Mouse (Mus musculus) spleen, adult 2 months (tissue): ENCODE measurements around the gene Nefh. TPM values are rescaled to one million over a fixed set of nuclear protein-coding genes. Genes with fewer than 3 reads are reported as not detected.
A peak's percentile ranks its signal among the peaks of the same experiment; 100 is the strongest.

Experiments
- DNase-seq, 2 experiments: peaks; one replicate each; pipeline versions ENCODE4 v3.0.0 to v3.0.0-alpha.2; 2012 to 2021; ENCODE audit warnings: low spot score in 2 of 2, low read depth in 1 of 2
- H3K27ac ChIP-seq: fragments of 200-500 bp; 2 replicates; pipeline ENCODE4 v1.5.1; 2012; ENCODE audit warnings: low read length, inconsistent platforms; ENCODE audit not compliant: insufficient read depth
- H3K27me3 ChIP-seq: fragments of 200-500 bp; 2 replicates; pipeline ENCODE4 v1.6.1; 2012; ENCODE audit warnings: mild to moderate bottlenecking, moderate library complexity, low read length, inconsistent platforms; ENCODE audit not compliant: control insufficient read depth, insufficient read depth
- H3K36me3 ChIP-seq: fragments of 200-500 bp; 2 replicates; pipeline ENCODE4 v1.6.1; 2012; ENCODE audit warnings: mild to moderate bottlenecking, low read length, inconsistent platforms; ENCODE audit not compliant: control insufficient read depth, insufficient read depth
- H3K4me1 ChIP-seq: fragments of 200-500 bp; 2 replicates; pipeline ENCODE4 v1.6.1; 2011; ENCODE audit warnings: inconsistent platforms; ENCODE audit not compliant: control insufficient read depth, insufficient read depth, insufficient read length
- H3K4me3 ChIP-seq: fragments of 200-500 bp; 2 replicates; pipeline ENCODE4 v1.5.1; 2011; ENCODE audit warnings: mild to moderate bottlenecking, inconsistent platforms; ENCODE audit not compliant: insufficient read depth, insufficient read length; ENCODE audit errors: extremely low read depth
- CTCF ChIP-seq: fragments of 200-500 bp; IDR thresholded peaks from 2 replicates; pipeline ENCODE4 v1.5.1; 2011; ENCODE audit warnings: mild to moderate bottlenecking, inconsistent platforms; ENCODE audit not compliant: insufficient read depth, insufficient read length, insufficient replicate concordance; ENCODE audit errors: extremely low read depth
- POLR2A ChIP-seq: fragments of 200-500 bp; IDR thresholded peaks from 2 replicates; pipeline ENCODE4 v1.6.1; 2011; ENCODE audit warnings: low read depth, low read length, inconsistent platforms
- WGBS: fragments of 180-500 bp; shearing (Covaris S2); methylation state at CpG from one replicate; pipeline ENCODE4 v1.1.7; 2018; 5-methylcytosine and 5-hydroxymethylcytosine counted together
- polyA plus RNA-seq: library from polyadenylated mRNA; depleted of rRNA; stranded (reverse); fragments of >200 nt; gene quantifications from 2 replicates; pipeline ENCODE4 v1.2.3, GENCODE M21; 2012; rRNA removed

The Nefh gene
- polyA plus RNA-seq, 1 experiment = 0.92 TPM

DNA sequence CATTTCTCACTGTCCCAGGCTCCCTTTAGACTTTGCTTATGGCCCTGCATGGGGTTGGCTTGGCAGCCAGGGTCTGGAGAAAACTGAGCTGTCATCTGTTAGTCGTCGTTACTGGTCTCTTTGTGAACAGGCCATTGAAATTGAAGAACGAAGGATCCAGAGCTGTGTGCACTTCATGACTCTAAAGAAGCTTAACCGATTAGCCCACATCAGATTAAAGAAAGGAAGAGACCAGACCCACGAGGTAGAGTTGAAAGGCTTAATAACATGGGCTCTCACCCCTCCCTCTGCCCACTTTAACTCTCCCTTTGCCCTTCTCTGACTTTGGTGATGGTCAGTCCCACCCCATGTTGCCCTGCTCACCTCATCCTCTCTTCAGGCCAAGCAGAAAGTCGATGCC is 45.9 kb downstream of the Nefh start:
- Histone ChIP-seq H3K27ac (no peak overlapping the region), H3K27me3 (no peaks in the 10 kb centered on the region), H3K36me3 (peaks cover 28% of the 10 kb centered on the region), H3K4me3 (no peak overlapping the region), H3K4me1 (no peaks in the 10 kb centered on the region; the same call in 1 of the 2 replicates)
- 93% methylated on average over 6 of the region's 6 CpGs for WGBS
- DNase-seq = no peak
- no peak for TF ChIP-seq CTCF
- TF ChIP-seq POLR2A = no peak

DNA sequence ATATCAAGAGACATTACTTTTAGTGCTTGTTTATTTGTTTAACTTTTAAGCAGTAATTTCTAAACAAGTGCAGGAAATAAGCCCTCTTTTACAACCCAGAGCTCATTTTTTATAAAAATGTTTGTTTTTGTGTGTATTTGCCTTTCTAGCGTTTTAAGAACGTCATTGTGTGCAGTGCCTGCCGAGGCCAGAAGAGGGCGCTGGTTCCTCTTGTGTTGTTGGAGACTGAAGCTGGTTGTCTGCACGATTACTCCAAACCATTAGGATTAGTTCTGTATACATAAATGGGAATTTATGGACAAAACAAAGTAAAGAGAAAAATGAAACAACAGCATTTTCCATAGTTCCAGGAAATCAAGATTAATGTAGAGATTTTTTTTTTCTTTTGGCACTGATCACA is 47.4 kb downstream of the Nefh start:
- H3K27ac ChIP-seq = no peak overlapping the region
- H3K27me3 ChIP-seq = no peaks in the 10 kb centered on the region
- 79% methylated on average over 5 of the region's 5 CpGs for WGBS
- H3K36me3 ChIP-seq = peaks cover 25% of the 10 kb centered on the region
- no peak for DNase-seq
- H3K4me3 ChIP-seq = no peak overlapping the region
- H3K4me1 ChIP-seq = peaks cover 3% of the 10 kb centered on the region; the same call in 1 of the 2 replicates
- TF ChIP-seq POLR2A = no peak
- peak; percentile 28; the same call in 1 of the 2 replicates for TF ChIP-seq CTCF

DNA sequence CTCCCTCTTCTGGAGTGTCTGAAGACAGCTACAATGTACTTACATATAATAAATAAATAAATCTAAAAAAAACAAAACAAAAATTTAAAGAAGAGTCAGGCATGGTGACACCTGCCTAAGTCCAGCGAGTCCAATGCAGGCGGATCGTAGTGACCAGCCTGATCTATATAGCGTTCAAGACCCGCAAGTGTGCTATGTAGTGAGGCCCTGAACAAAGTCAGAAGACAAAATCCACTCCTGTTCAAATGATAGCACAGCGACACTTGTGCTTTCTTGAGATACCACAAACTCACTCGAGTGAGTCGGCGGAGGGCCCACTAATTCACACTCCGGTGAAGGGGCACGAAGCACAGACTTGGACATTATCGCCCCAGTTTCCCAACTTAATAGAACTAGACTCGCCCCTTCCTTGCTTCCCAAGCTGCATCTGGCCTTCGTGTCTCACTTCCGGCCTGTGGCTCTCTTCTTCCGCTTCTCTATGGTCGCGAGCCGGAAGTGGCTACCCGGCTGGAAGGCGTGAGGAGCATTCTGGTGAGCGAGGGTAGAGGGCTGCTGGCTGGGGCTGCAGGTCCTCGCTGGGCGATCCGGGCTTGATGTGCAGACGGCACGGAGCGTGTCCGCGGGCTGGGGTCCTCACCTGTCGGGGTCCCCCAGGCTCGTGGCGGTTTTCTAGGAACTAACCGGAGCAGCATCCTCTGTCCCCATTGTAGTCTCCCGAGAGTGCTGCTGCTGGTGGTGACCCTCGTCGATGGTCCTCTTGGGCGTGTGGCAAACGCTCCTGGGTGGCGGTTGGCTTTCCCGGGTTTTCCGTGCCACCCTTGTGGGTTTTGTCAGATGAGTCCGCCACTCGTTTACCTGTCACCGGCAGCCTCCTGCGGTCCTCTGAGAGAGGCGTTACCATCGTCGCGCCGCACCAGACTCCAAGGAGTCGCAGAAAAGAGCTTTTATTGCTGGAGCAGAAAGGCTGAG is 52.7 kb downstream of the Nefh start, which contains the start of gene Thoc5:
Gene Thoc5 (plus strand): TSS at position 473 of the 969 bp plus-strand sequence.
- peaks cover 2% of the 10 kb centered on the region; the same call in 1 of the 2 replicates for H3K36me3 ChIP-seq
- peaks cover 3% of the 10 kb centered on the region; the same call in 1 of the 2 replicates for H3K4me1 ChIP-seq
- peak; percentile 61 to 80 for DNase-seq
- H3K27me3 ChIP-seq = no peaks in the 10 kb centered on the region
- no peak for TF ChIP-seq CTCF
- peak; percentile 57 for TF ChIP-seq POLR2A
- H3K4me3 ChIP-seq = peak within 1 kb of the TSS; percentile 88
- WGBS = 2% methylated on average over 52 of the region's 52 CpGs
- peak within 1 kb of the TSS; percentile 71 for H3K27ac ChIP-seq

Other genes with a start within 250 kb of the Nefh start
- gene Uqcr10, start 243.7 kb downstream of the Nefh start, polyA plus RNA-seq = 160 and 307 TPM in 2 replicates
- gene Zmat5, start 243.4 kb downstream of the Nefh start, polyA plus RNA-seq = 31.9 and 46.5 TPM in 2 replicates
- gene Cabp7, start 201.3 kb downstream of the Nefh start, polyA plus RNA-seq = 0.04 TPM in 1 of 2 replicates, not detected in the other
- 21.3 and 25.3 TPM in 2 replicates for gene Nf2, start 98.5 kb downstream of the Nefh start, polyA plus RNA-seq
- gene Nipsnap1, start 74.1 kb downstream of the Nefh start, polyA plus RNA-seq = 12.0 and 21.0 TPM in 2 replicates
- gene Thoc5, start 52.7 kb downstream of the Nefh start, polyA plus RNA-seq = 12.9 and 13.8 TPM in 2 replicates
- 79.7 and 92.9 TPM in 2 replicates for gene Ap1b1, start 38.8 kb upstream of the Nefh start, polyA plus RNA-seq
- 2.4 and 3.6 TPM in 2 replicates for gene Rasl10a, start 110.1 kb upstream of the Nefh start, polyA plus RNA-seq
- 35.5 and 36.5 TPM in 2 replicates for gene Gas2l1, start 117.3 kb upstream of the Nefh start, polyA plus RNA-seq
- gene Rhbdd3, start 150.9 kb upstream of the Nefh start, polyA plus RNA-seq = 14.6 and 17.8 TPM in 2 replicates
- gene Ewsr1, start 151.2 kb upstream of the Nefh start, polyA plus RNA-seq = 322 and 566 TPM in 2 replicates
- gene Emid1, start 204.2 kb upstream of the Nefh start, polyA plus RNA-seq = 25.7 and 28.4 TPM in 2 replicates